Mouse (Mus musculus): ENCODE data around the gene Mis12. TPM values are rescaled to one million over a fixed set of nuclear protein-coding genes. Genes with fewer than 3 reads are reported as not detected.
A peak's percentile ranks its signal among the peaks of the same experiment; 100 is the strongest.

The Mis12 gene
- polyA plus RNA-seq, 1 experiment from 2014 or later: 15.0 TPM

GRCm38 (mm10) chr11:70975193-70975592 is 44.2 kb upstream of the Mis12 start:
- no peaks in the 10 kb centered on the region for H3K9me3 ChIP-seq (ENCODE audit: control insufficient read depth, low read length)
- H3K4me2 ChIP-seq (replicated peaks; ENCODE audit: low read depth): no peak overlapping the region
- H3K27ac ChIP-seq (replicated peaks): no peak overlapping the region
- H3K4me3 ChIP-seq (ENCODE audit: low read depth, low read length): no peak overlapping the region
- DNase-seq (ENCODE audit: low spot score) (no peak), ATAC-seq (ENCODE audit: low FRiP score, low TSS enrichment) (no peak)
- no peaks in the 10 kb centered on the region for H3K27me3 ChIP-seq (ENCODE audit: control insufficient read depth, insufficient read depth, low read length)
- no peaks in the 10 kb centered on the region for H3K4me1 ChIP-seq (replicated peaks; ENCODE audit: control insufficient read depth, insufficient read depth)
- peaks cover 26% of the 10 kb centered on the region for H3K36me3 ChIP-seq (ENCODE audit: control insufficient read depth, insufficient read depth, low read length)
- TF ChIP-seq EP300 (optimal IDR thresholded peaks at IDR 0.05) (no peak), CTCF (IDR thresholded peaks at IDR 0.05; ENCODE audit: low read depth) (no peak)
- H3K9ac ChIP-seq (ENCODE audit: low read length): no peak overlapping the region
- 63% methylated on average over 2 of the region's 2 CpGs for WGBS

- peaks cover 26% of the 10 kb centered on the region for H3K36me3 ChIP-seq (ENCODE audit: control insufficient read depth, insufficient read depth, low read length)
These were observed 42.1 kb upstream of the Mis12 start for GRCm38 (mm10) chr11:70977293-70977692.

GRCm38 (mm10) chr11:70980232-70980631 is 39.2 kb upstream of the Mis12 start:
- Histone ChIP-seq H3K27ac (replicated peaks) (no peak overlapping the region), H3K4me1 (replicated peaks; ENCODE audit: control insufficient read depth, insufficient read depth) (no peaks in the 10 kb centered on the region), H3K9ac (ENCODE audit: low read length) (no peak overlapping the region), H3K4me3 (ENCODE audit: low read depth, low read length) (no peak overlapping the region), H3K27me3 (ENCODE audit: control insufficient read depth, insufficient read depth, low read length) (no peaks in the 10 kb centered on the region), H3K9me3 (ENCODE audit: control insufficient read depth, low read length) (no peaks in the 10 kb centered on the region), H3K36me3 (ENCODE audit: control insufficient read depth, insufficient read depth, low read length) (peaks cover 23% of the 10 kb centered on the region), H3K4me2 (replicated peaks; ENCODE audit: low read depth) (no peak overlapping the region)
- TF ChIP-seq CTCF (IDR thresholded peaks at IDR 0.05; ENCODE audit: low read depth) (no peak), EP300 (optimal IDR thresholded peaks at IDR 0.05) (no peak)
- no peak for ATAC-seq (ENCODE audit: low FRiP score, low TSS enrichment)
- no peak for DNase-seq (ENCODE audit: low spot score)
- 84% methylated on average over 6 of the region's 6 CpGs for WGBS

More at GRCm38 (mm10) chr11:70977293-70977692, 42.1 kb upstream of the Mis12 start:
- no peak for ATAC-seq (ENCODE audit: low FRiP score, low TSS enrichment)
- 87% methylated on average over 6 of the region's 6 CpGs for WGBS
- Histone ChIP-seq H3K27me3 (ENCODE audit: control insufficient read depth, insufficient read depth, low read length) (no peaks in the 10 kb centered on the region), H3K9ac (ENCODE audit: low read length) (no peak overlapping the region), H3K4me2 (replicated peaks; ENCODE audit: low read depth) (no peak overlapping the region), H3K27ac (replicated peaks) (no peak overlapping the region), H3K9me3 (ENCODE audit: control insufficient read depth, low read length) (no peaks in the 10 kb centered on the region), H3K4me1 (replicated peaks; ENCODE audit: control insufficient read depth, insufficient read depth) (no peaks in the 10 kb centered on the region), H3K4me3 (ENCODE audit: low read depth, low read length) (no peak overlapping the region)
- no peak for DNase-seq (ENCODE audit: low spot score)
- TF ChIP-seq CTCF (IDR thresholded peaks at IDR 0.05; ENCODE audit: low read depth) (no peak), EP300 (optimal IDR thresholded peaks at IDR 0.05) (no peak)

GRCm38 (mm10) chr11:70980751-70981510 is 38.5 kb upstream of the Mis12 start:
- Histone ChIP-seq H3K36me3 (ENCODE audit: control insufficient read depth, insufficient read depth, low read length) (peaks cover 19% of the 10 kb centered on the region), H3K4me1 (replicated peaks; ENCODE audit: control insufficient read depth, insufficient read depth) (no peaks in the 10 kb centered on the region), H3K27me3 (ENCODE audit: control insufficient read depth, insufficient read depth, low read length) (no peaks in the 10 kb centered on the region), H3K9me3 (ENCODE audit: control insufficient read depth, low read length) (no peaks in the 10 kb centered on the region), H3K4me2 (replicated peaks; ENCODE audit: low read depth) (no peak overlapping the region), H3K4me3 (ENCODE audit: low read depth, low read length) (no peak overlapping the region), H3K9ac (ENCODE audit: low read length) (no peak overlapping the region), H3K27ac (replicated peaks) (no peak overlapping the region)
- no peak for TF ChIP-seq EP300 (optimal IDR thresholded peaks at IDR 0.05)
- no peak for TF ChIP-seq CTCF (IDR thresholded peaks at IDR 0.05; ENCODE audit: low read depth)
- ATAC-seq (ENCODE audit: low FRiP score, low TSS enrichment): no peak
- 90% methylated on average over 14 of the region's 14 CpGs for WGBS
- DNase-seq (ENCODE audit: low spot score): no peak

GRCm38 (mm10) chr11:70982030-70982429 is 37.4 kb upstream of the Mis12 start:
- Histone ChIP-seq H3K4me3 (ENCODE audit: low read depth, low read length) (peak overlapping the region; percentile 93), H3K27ac (replicated peaks) (no peak overlapping the region), H3K9ac (ENCODE audit: low read length) (peak overlapping the region; percentile 91), H3K27me3 (ENCODE audit: control insufficient read depth, insufficient read depth, low read length) (no peaks in the 10 kb centered on the region), H3K9me3 (ENCODE audit: control insufficient read depth, low read length) (no peaks in the 10 kb centered on the region), H3K36me3 (ENCODE audit: control insufficient read depth, insufficient read depth, low read length) (peaks cover 21% of the 10 kb centered on the region), H3K4me1 (replicated peaks; ENCODE audit: control insufficient read depth, insufficient read depth) (no peaks in the 10 kb centered on the region), H3K4me2 (replicated peaks; ENCODE audit: low read depth) (peak overlapping the region; percentile 77)
- TF ChIP-seq CTCF (IDR thresholded peaks at IDR 0.05; ENCODE audit: low read depth) (no peak), EP300 (optimal IDR thresholded peaks at IDR 0.05) (no peak)
- WGBS: 7% methylated on average over 12 of the region's 12 CpGs
- ATAC-seq (ENCODE audit: low FRiP score, low TSS enrichment) (no peak), DNase-seq (ENCODE audit: low spot score) (no peak)

- WGBS: under 1% methylated on average over 47 of the region's 64 CpGs
- H3K4me3 ChIP-seq (ENCODE audit: low read depth, low read length): peak within 1 kb of the TSS; percentile 93
- H3K9me3 ChIP-seq (ENCODE audit: control insufficient read depth, low read length): no peaks in the 10 kb centered on the region
- H3K4me2 ChIP-seq (replicated peaks; ENCODE audit: low read depth): peak within 1 kb of the TSS; percentile 77
- ATAC-seq (ENCODE audit: low FRiP score, low TSS enrichment) (peak; percentile 96), DNase-seq (ENCODE audit: low spot score) (peak; percentile 95)
- TF ChIP-seq CTCF (IDR thresholded peaks at IDR 0.05; ENCODE audit: low read depth): peak; percentile 97
- no peak for TF ChIP-seq EP300 (optimal IDR thresholded peaks at IDR 0.05)
- peak within 1 kb of the TSS; percentile 69; the same call in 1 of the 2 replicates for H3K27ac ChIP-seq (replicated peaks)
- H3K9ac ChIP-seq (ENCODE audit: low read length): peak within 1 kb of the TSS; percentile 91
- H3K27me3 ChIP-seq (ENCODE audit: control insufficient read depth, insufficient read depth, low read length): no peaks in the 10 kb centered on the region
- no peaks in the 10 kb centered on the region for H3K4me1 ChIP-seq (replicated peaks; ENCODE audit: control insufficient read depth, insufficient read depth)
- peaks cover 24% of the 10 kb centered on the region for H3K36me3 ChIP-seq (ENCODE audit: control insufficient read depth, insufficient read depth, low read length)
These were observed 36.7 kb upstream of the Mis12 start, which contains the start of gene C1qbp for GRCm38 (mm10) chr11:70982557-70983228. TSS of gene C1qbp (minus strand) at chr11:70983026.

All from stomach, postnatal 0 days (tissue).